Mouse (Mus musculus) CD4-positive, CD25-positive, alpha-beta regulatory T cell, adult 9 weeks (primary cell): ENCODE data around the gene Snip1. TPM values are rescaled to one million over a fixed set of nuclear protein-coding genes. Genes with fewer than 3 reads are reported as not detected.

Experiments
- polyA plus RNA-seq: library from polyadenylated mRNA; unstranded; fragments of 100-300 nt; shearing (Covaris generic); gene quantifications from one replicate; pipeline ENCODE4 v1.2.1, GENCODE M21; 2017

The Snip1 gene
- polyA plus RNA-seq, result 10.7 TPM

GRCm38 (mm10) chr4:125066490-125067370 is at the start of gene Snip1:
Snip1 (plus strand) TSS chr4:125066672.

GRCm38 (mm10) chr4:125065517-125066307 is 760 bp upstream of the Snip1 start, which contains the start of gene Dnali1:
Dnali1 (minus strand) TSS chr4:125065703.

GRCm38 (mm10) chr4:125084403-125085345 is 18.2 kb downstream of the Snip1 start, which contains the start of gene Meaf6:
Meaf6 (plus strand) TSS chr4:125085134.

Other genes with a start within 250 kb of the Snip1 start
- 2.3 TPM for gene Yrdc, start 216.0 kb upstream of the Snip1 start, polyA plus RNA-seq
- gene 1110065P20Rik, start 215.5 kb upstream of the Snip1 start, polyA plus RNA-seq, result 4.4 TPM
- gene Maneal, start 204.5 kb upstream of the Snip1 start, polyA plus RNA-seq, result 0.24 TPM
- gene Epha10, start 185.8 kb upstream of the Snip1 start, polyA plus RNA-seq, result not detected
- 19.3 TPM for gene 9930104L06Rik, start 129.6 kb upstream of the Snip1 start, polyA plus RNA-seq
- gene Cdca8, start 127.4 kb upstream of the Snip1 start, polyA plus RNA-seq, result 11.3 TPM
- gene Rspo1, start 80.2 kb upstream of the Snip1 start, polyA plus RNA-seq, result not detected
- gene Gnl2, start 50.1 kb upstream of the Snip1 start, polyA plus RNA-seq, result 104 TPM
- not detected for gene Dnali1, start 969 bp upstream of the Snip1 start, polyA plus RNA-seq
- 55.0 TPM for gene Meaf6, start 18.5 kb downstream of the Snip1 start, polyA plus RNA-seq
- gene Zc3h12a, start 61.2 kb downstream of the Snip1 start, polyA plus RNA-seq, result 31.2 TPM